ENCODE assay signal across 25 mouse cellular contexts in the genomic region with DNA sequence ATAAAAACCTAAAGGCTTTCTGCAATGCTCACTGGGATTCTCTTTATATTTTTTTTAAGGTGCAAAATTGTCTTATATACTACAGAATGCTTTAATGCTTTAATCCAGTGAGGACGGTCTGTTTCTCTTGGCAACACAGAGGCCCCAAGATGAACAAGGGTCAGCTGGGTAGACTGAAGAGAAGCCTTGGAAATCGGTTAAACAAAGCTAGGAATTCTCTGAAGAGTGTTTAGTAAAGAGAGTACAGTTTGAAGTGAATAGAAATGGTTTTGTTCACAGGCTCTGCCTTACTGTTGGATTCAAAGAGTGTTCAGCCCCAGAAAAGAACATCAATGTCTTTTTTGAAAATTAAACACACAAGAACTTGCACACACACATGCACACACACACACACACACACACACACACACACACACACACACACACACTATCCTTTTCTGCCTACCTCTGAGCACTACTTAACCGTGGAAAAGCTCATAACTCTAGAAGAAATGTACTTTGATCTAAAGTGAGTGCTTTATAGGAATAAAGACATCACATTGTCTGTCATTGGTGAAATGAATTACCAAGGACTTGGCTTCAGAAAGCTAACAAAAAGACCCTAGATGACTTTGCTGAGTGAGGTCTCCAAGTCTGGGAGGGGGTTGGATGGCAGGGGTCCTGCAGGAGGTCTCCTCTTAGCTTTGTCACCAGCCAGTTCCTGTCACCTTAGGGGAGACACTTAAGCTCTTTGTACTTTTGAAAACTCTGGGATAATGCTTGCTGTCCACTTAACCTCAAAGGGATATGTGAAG.
A peak's percentile ranks its signal among the peaks of the same experiment; 100 is the strongest.
DNase-seq lines count a peak whose midpoint lies in the region; ATAC-seq and TF ChIP-seq lines count a peak whose summit lies in the region.
"Had no signal": no experiment of that assay in that cellular context is flagged by ENCODE, and none has a peak within 500 bp of the region (broad histone marks: within the 10 kb centered on the region; RNA-seq: fewer than 3 reads in every experiment).

No protein-coding gene starts in this region.

- WGBS in hindbrain, embryonic 14.5 days, result 24% methylated on average over 3 of the region's 3 CpGs
- 45% methylated on average over 3 of the region's 3 CpGs for WGBS in hindbrain, embryonic 10.5 days
- WGBS in forebrain, postnatal 0 days, result 27% methylated on average over 3 of the region's 3 CpGs
- WGBS in midbrain, embryonic 11.5 days, result 21% methylated on average over 3 of the region's 3 CpGs
- 10% methylated on average over 3 of the region's 3 CpGs for WGBS in midbrain, postnatal 0 days

- H3K9ac ChIP-seq in hindbrain, embryonic 14.5 days, result no peak overlapping the region
- no peak overlapping the region for H3K9ac ChIP-seq in forebrain, postnatal 0 days
- no peak overlapping the region for H3K9ac ChIP-seq in midbrain, embryonic 11.5 days (ENCODE audit: low read length)
- H3K9ac ChIP-seq in midbrain, postnatal 0 days (replicated peaks; ENCODE audit: low read length, poor library complexity, severe bottlenecking), result no peak overlapping the region
- H3K9ac ChIP-seq: embryonic facial prominence, embryonic 13.5 days; heart, embryonic 13.5 days; liver, embryonic 13.5 days had no signal

- TF ChIP-seq CTCF in forebrain, postnatal 0 days (IDR thresholded peaks at IDR 0.05; ENCODE audit: low read depth), result no peak
- no peak for TF ChIP-seq CTCF in midbrain, postnatal 0 days (IDR thresholded peaks at IDR 0.05)

- H3K4me1 ChIP-seq in hindbrain, embryonic 14.5 days (replicated peaks; ENCODE audit: control insufficient read depth, insufficient read depth, low read length), result no peaks in the 10 kb centered on the region
- peaks cover 19% of the 10 kb centered on the region for H3K4me1 ChIP-seq in hindbrain, embryonic 10.5 days (replicated peaks)
- H3K4me1 ChIP-seq in forebrain, postnatal 0 days (ENCODE audit: insufficient read depth), result no peaks in the 10 kb centered on the region
- H3K4me1 ChIP-seq in midbrain, embryonic 11.5 days (ENCODE audit: control insufficient read depth, insufficient read depth, low read length), result peaks cover 17% of the 10 kb centered on the region
- no peaks in the 10 kb centered on the region for H3K4me1 ChIP-seq in midbrain, postnatal 0 days (ENCODE audit: insufficient read depth, low read length)

- ATAC-seq in hindbrain, embryonic 14.5 days (ENCODE audit: low FRiP score), result no peak
- peak; percentile 54 for ATAC-seq in forebrain, postnatal 0 days
- peak; percentile 55 for ATAC-seq in midbrain, embryonic 11.5 days (ENCODE audit: low FRiP score)
- ATAC-seq in midbrain, postnatal 0 days (ENCODE audit: low FRiP score), result no peak
- ATAC-seq: activated CD4-positive, CD25-positive, alpha-beta regulatory T cell, adult 4 months had no signal

- no peak overlapping the region for H3K4me3 ChIP-seq in hindbrain, embryonic 14.5 days (replicated peaks; ENCODE audit: low read length)
- H3K4me3 ChIP-seq in hindbrain, embryonic 10.5 days, result no peak overlapping the region
- no peak overlapping the region for H3K4me3 ChIP-seq in forebrain, postnatal 0 days (ENCODE audit: low read depth, low read length)
- no peak overlapping the region for H3K4me3 ChIP-seq in midbrain, embryonic 11.5 days (ENCODE audit: low read depth, low read length)
- H3K4me3 ChIP-seq in midbrain, postnatal 0 days (ENCODE audit: low read depth, low read length), result no peak overlapping the region
- H3K4me3 ChIP-seq: embryonic facial prominence, embryonic 13.5 days; erythroblast, embryonic 14.5 days; heart, embryonic 13.5 days; left cerebral cortex, adult 2 months; liver, embryonic 13.5 days had no signal

- no peaks in the 10 kb centered on the region for H3K27me3 ChIP-seq in hindbrain, embryonic 14.5 days (ENCODE audit: control insufficient read depth, insufficient read depth, low read length)
- H3K27me3 ChIP-seq in hindbrain, embryonic 10.5 days (ENCODE audit: insufficient read depth, poor library complexity, severe bottlenecking), result no peaks in the 10 kb centered on the region
- H3K27me3 ChIP-seq in forebrain, postnatal 0 days (ENCODE audit: insufficient read depth, low read length), result no peaks in the 10 kb centered on the region
- H3K27me3 ChIP-seq in midbrain, embryonic 11.5 days (ENCODE audit: control insufficient read depth, insufficient read depth, low read length), result no peaks in the 10 kb centered on the region
- H3K27me3 ChIP-seq in midbrain, postnatal 0 days (ENCODE audit: insufficient read depth, low read length), result no peaks in the 10 kb centered on the region
- H3K27me3 ChIP-seq: embryonic facial prominence, embryonic 13.5 days; liver, embryonic 13.5 days had no signal

- peak overlapping the region; percentile 12; the same call in 1 of the 2 replicates for H3K27ac ChIP-seq in hindbrain, embryonic 14.5 days
- no peak overlapping the region; the same call in 1 of the 2 replicates for H3K27ac ChIP-seq in hindbrain, embryonic 10.5 days
- H3K27ac ChIP-seq in forebrain, postnatal 0 days (ENCODE audit: low read depth, low read length), result no peak overlapping the region
- H3K27ac ChIP-seq in midbrain, embryonic 11.5 days (ENCODE audit: low read depth, low read length), result no peak overlapping the region
- H3K27ac ChIP-seq in midbrain, postnatal 0 days (ENCODE audit: low read depth, low read length), result no peak overlapping the region
- H3K27ac ChIP-seq: embryonic facial prominence, embryonic 13.5 days; heart, embryonic 13.5 days; kidney, postnatal 0 days; left cerebral cortex, adult 2 months; liver, embryonic 13.5 days had no signal

- H3K9me3 ChIP-seq in hindbrain, embryonic 14.5 days (ENCODE audit: control insufficient read depth, low read length), result no peaks in the 10 kb centered on the region
- no peaks in the 10 kb centered on the region for H3K9me3 ChIP-seq in hindbrain, embryonic 10.5 days
- H3K9me3 ChIP-seq in forebrain, postnatal 0 days (ENCODE audit: low read length), result no peaks in the 10 kb centered on the region
- H3K9me3 ChIP-seq in midbrain, embryonic 11.5 days (ENCODE audit: control insufficient read depth, low read length), result no peaks in the 10 kb centered on the region
- no peaks in the 10 kb centered on the region for H3K9me3 ChIP-seq in midbrain, postnatal 0 days (ENCODE audit: low read length)
- H3K9me3 ChIP-seq: embryonic facial prominence, embryonic 13.5 days; heart, embryonic 13.5 days; liver, embryonic 13.5 days had no signal

- H3K36me3 ChIP-seq in hindbrain, embryonic 14.5 days (replicated peaks; ENCODE audit: control insufficient read depth, insufficient read depth), result no peaks in the 10 kb centered on the region
- H3K36me3 ChIP-seq in hindbrain, embryonic 10.5 days, result no peaks in the 10 kb centered on the region
- no peaks in the 10 kb centered on the region for H3K36me3 ChIP-seq in forebrain, postnatal 0 days (ENCODE audit: insufficient read depth)
- H3K36me3 ChIP-seq in midbrain, embryonic 11.5 days (ENCODE audit: control insufficient read depth, insufficient read depth, low read length), result no peaks in the 10 kb centered on the region
- no peaks in the 10 kb centered on the region for H3K36me3 ChIP-seq in midbrain, postnatal 0 days (ENCODE audit: insufficient read depth, low read length)
- H3K36me3 ChIP-seq: embryonic facial prominence, embryonic 13.5 days; heart, embryonic 13.5 days; liver, embryonic 13.5 days had no signal

- no peak for DNase-seq in hindbrain, embryonic 14.5 days (ENCODE audit: low spot score)
- DNase-seq in hindbrain, embryonic 10.5 days (ENCODE audit: low spot score), result no peak
- no peak for DNase-seq in forebrain, postnatal 0 days
- peak; percentile 85 for DNase-seq in midbrain, embryonic 11.5 days (ENCODE audit: low spot score, missing footprints)
- DNase-seq in midbrain, postnatal 0 days (ENCODE audit: low spot score), result peak; percentile 37
- no peak for DNase-seq in urinary bladder, adult 18-20 months (ENCODE audit: low spot score in 2 of 2)
- DNase-seq in cerebellum, adult 11-12 months, result no peak
- DNase-seq: adrenal gland, postnatal 10 days; cerebellum, adult 8-10 months; cerebellum, postnatal 36 days; embryo, embryonic 11 days; heart, postnatal 14 days; kidney, adult 18-20 months; liver, embryonic 13.5 days; lung, adult 2 months; lung, postnatal 14 days; right cerebral cortex, postnatal 25 days; spleen, adult 18-20 months; thymus, postnatal 14 days had no signal

- H3K4me2 ChIP-seq in hindbrain, embryonic 14.5 days (replicated peaks), result no peak overlapping the region
- H3K4me2 ChIP-seq in forebrain, postnatal 0 days (ENCODE audit: low read depth), result no peak overlapping the region
- H3K4me2 ChIP-seq in midbrain, embryonic 11.5 days, result no peak overlapping the region
- no peak overlapping the region for H3K4me2 ChIP-seq in midbrain, postnatal 0 days (ENCODE audit: low read depth, low read length, poor library complexity, severe bottlenecking)
- H3K4me2 ChIP-seq: embryonic facial prominence, embryonic 13.5 days; heart, embryonic 13.5 days; liver, embryonic 13.5 days had no signal

Comparison
In these comparisons a context has a peak if more than half of its experiments do, and no peak if none do; other contexts are left out.
1. ATAC-seq: peak in forebrain, postnatal 0 days (single experiment) and midbrain, embryonic 11.5 days (single experiment); none in hindbrain, embryonic 14.5 days (single experiment) and midbrain, postnatal 0 days (single experiment).
2. DNase-seq: peak in midbrain, embryonic 11.5 days (single experiment) and midbrain, postnatal 0 days (single experiment); none in hindbrain, embryonic 14.5 days (single experiment), hindbrain, embryonic 10.5 days (single experiment), forebrain, postnatal 0 days (single experiment), urinary bladder, adult 18-20 months (0 of 2) and cerebellum, adult 11-12 months (single experiment).